Mouse (Mus musculus) lung, postnatal 25 days (tissue): ENCODE results near the gene Ugt1a10.
"Not testable (repeated sequence)": the region's sequence is repeated elsewhere in the genome, so short reads cannot be mapped to it uniquely, and the experiment has no call there.

Experiments used
- DNase-seq: peaks from one replicate; pipeline ENCODE4 v3.0.0; 2022; ENCODE audit warnings: low spot score

The Ugt1a10 gene

GRCm38 (mm10) chr1:88094941-88095492 is 39.8 kb downstream of the Ugt1a10 start, which contains the start of gene Ugt1a7c:
Gene Ugt1a7c (plus strand): TSS chr1:88095062.
- DNase-seq = peak; percentile 47

GRCm38 (mm10) chr1:88098546-88098945 is 43.4 kb downstream of the Ugt1a10 start:
- not testable (repeated sequence) for DNase-seq

GRCm38 (mm10) chr1:88099691-88100090 is 44.5 kb downstream of the Ugt1a10 start:
- DNase-seq = not testable (repeated sequence)

GRCm38 (mm10) chr1:88103019-88103418 is 47.8 kb downstream of the Ugt1a10 start, which contains the start of gene Ugt1a6b:
Gene Ugt1a6b (plus strand): TSS chr1:88103252.
- DNase-seq = peak; percentile 51

- not testable (repeated sequence) for DNase-seq
Observed at GRCm38 (mm10) chr1:88103697-88104468, 48.7 kb downstream of the Ugt1a10 start.

GRCm38 (mm10) chr1:88104667-88105430 is 49.7 kb downstream of the Ugt1a10 start:
- DNase-seq = no peak

GRCm38 (mm10) chr1:88105656-88106055 is 50.5 kb downstream of the Ugt1a10 start:
- DNase-seq = no peak

GRCm38 (mm10) chr1:88109027-88109557 is 53.9 kb downstream of the Ugt1a10 start:
- not testable (repeated sequence) for DNase-seq

GRCm38 (mm10) chr1:88109604-88110003 is 54.4 kb downstream of the Ugt1a10 start:
- not testable (repeated sequence) for DNase-seq

GRCm38 (mm10) chr1:88112769-88113168 is 57.6 kb downstream of the Ugt1a10 start:
- not testable (repeated sequence) for DNase-seq

- not testable (repeated sequence) for DNase-seq
Observed at GRCm38 (mm10) chr1:88120550-88120949, 65.4 kb downstream of the Ugt1a10 start.

- peak; percentile 48 for DNase-seq
Observed at GRCm38 (mm10) chr1:88121521-88121920, 66.3 kb downstream of the Ugt1a10 start.

GRCm38 (mm10) chr1:88125827-88126360 is 70.7 kb downstream of the Ugt1a10 start:
- not testable (repeated sequence) for DNase-seq

- DNase-seq = not testable (repeated sequence)
Observed at GRCm38 (mm10) chr1:88129091-88129490, 73.9 kb downstream of the Ugt1a10 start.

- not testable (repeated sequence) for DNase-seq
Observed at GRCm38 (mm10) chr1:88130223-88130622, 75.0 kb downstream of the Ugt1a10 start.

- no peak for DNase-seq
Observed at GRCm38 (mm10) chr1:88133908-88134456, 78.8 kb downstream of the Ugt1a10 start.

- DNase-seq = peak; percentile 74
Observed at GRCm38 (mm10) chr1:88134457-88135011, 79.3 kb downstream of the Ugt1a10 start, which contains the start of gene Ugt1a6a. Gene Ugt1a6a (plus strand): TSS chr1:88134809.

GRCm38 (mm10) chr1:88135229-88135904 is 80.2 kb downstream of the Ugt1a10 start:
- peak; percentile 41 for DNase-seq

GRCm38 (mm10) chr1:88136646-88137045 is 81.5 kb downstream of the Ugt1a10 start:
- no peak for DNase-seq

GRCm38 (mm10) chr1:88137264-88137663 is 82.1 kb downstream of the Ugt1a10 start:
- DNase-seq = no peak

- DNase-seq = no peak
Observed at GRCm38 (mm10) chr1:88138145-88138544, 83.0 kb downstream of the Ugt1a10 start.
